Mouse (Mus musculus): ENCODE data around the gene Tprgl.

DNA sequence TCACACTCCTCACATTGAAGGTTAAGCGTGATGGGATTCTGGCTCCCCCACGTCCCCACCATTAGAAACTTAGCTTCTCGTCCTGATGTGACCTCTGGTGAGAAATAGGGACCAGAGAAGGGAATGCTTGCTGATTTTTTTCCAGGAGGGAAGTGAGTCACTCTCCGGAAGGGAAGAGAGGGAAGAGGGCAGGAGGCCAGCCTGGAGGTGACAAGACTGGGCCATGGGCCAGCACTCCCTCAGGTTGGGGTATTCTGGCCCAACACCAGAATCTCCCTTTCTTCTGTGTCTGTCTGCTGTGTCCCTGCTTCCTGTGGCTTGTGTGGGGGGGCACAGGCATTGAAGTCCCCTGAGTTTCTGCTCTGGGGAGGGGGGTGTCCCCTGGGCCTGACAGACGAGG is 23.1 kb upstream of the Tprgl start:
- TF ChIP-seq CTCF (IDR thresholded peaks at IDR 0.05; ENCODE audit: insufficient read depth, low read depth, low read length) (no peak), POLR2A (IDR thresholded peaks at IDR 0.05; ENCODE audit: insufficient read depth, low read depth, low read length) (no peak)

Data from olfactory bulb, adult 2 months (tissue).